In the genomic region with DNA sequence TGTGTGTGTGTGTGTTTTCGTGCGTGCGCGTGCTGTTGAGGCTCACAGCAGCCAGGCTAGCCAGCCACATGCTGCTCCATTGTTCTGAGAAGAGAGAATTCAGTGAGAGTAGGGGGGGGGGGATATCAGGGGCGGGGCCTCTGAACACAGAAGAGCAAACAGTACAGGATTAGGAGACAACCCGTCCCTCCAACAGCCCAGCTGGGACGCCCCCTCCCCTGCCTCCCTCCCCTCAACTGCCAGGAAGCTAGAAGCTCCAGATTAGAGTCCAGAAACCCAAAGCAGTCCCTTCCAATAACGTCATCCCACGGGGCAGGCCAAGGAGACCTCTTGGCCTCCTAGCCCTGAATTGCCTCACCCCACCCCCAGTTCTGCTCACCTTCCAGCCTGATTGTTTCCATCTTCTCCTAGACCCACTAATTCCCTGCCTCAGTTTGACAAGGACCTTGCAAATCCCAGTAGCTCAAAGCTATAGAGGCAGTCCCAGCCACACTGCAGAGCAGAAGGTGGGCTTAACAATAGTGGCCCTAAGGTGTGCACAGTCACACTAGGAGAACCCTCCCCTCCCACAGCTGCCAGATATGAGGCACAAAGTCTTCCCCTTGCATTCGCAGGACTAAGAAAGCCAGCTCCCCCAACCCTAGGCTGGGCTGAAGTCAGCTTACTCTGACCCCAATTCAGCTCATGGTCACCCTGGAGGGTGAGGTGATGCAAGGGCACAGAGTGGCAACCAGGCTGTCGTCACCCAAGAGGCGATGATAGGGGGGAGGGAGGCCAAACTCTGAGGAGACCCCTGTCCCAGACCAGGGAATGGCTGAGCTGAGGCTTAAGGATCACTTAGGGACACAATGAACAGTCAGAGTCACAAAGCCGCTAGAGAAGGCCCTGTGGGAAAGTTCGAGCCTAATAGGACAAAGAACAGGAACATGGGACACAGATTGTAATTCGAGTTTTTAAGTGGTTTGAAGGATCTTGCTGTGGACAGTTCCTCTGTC, we compare ENCODE assay signal across 9 mouse cellular contexts. TPM values are rescaled to one million over a fixed set of nuclear protein-coding genes. Genes with fewer than 3 reads are reported as not detected.
A peak's percentile ranks its signal among the peaks of the same experiment; 100 is the strongest.
DNase-seq lines count a peak whose midpoint lies in the region; ATAC-seq and TF ChIP-seq lines count a peak whose summit lies in the region.
"Had no signal": no experiment of that assay in that cellular context is flagged by ENCODE, and none has a peak within 500 bp of the region (broad histone marks: within the 10 kb centered on the region; RNA-seq: fewer than 3 reads in every experiment).

No protein-coding gene starts in this region.

- H3K4me3 ChIP-seq in ES-Bruce4 (ENCODE audit: low read depth, low read length), result peak overlapping the region; percentile 1; the same call in 1 of the 2 replicates
- H3K4me3 ChIP-seq in forebrain, embryonic 14.5 days (ENCODE audit: low read depth, low read length), result peak overlapping the region; percentile 62
- peak overlapping the region; percentile 72 to 80 for H3K4me3 ChIP-seq in liver, embryonic 14.5 days (ENCODE audit: insufficient read depth in 1 of 2, low read depth in 2 of 2, low read length in 2 of 2)
- peak overlapping the region; percentile 66 for H3K4me3 ChIP-seq in stomach, postnatal 0 days (ENCODE audit: low read depth, low read length)

- 0 out of 2 replicates have a peak overlapping the region, but pooled peaks have one; percentile 58 for H3K9ac ChIP-seq in ES-Bruce4 (ENCODE audit: low read depth, poor library complexity, severe bottlenecking)
- peak overlapping the region; percentile 74 for H3K9ac ChIP-seq in forebrain, embryonic 14.5 days (ENCODE audit: low read length)
- peak overlapping the region; percentile 85 for H3K9ac ChIP-seq in liver, embryonic 14.5 days (replicated peaks)
- H3K9ac ChIP-seq in stomach, postnatal 0 days (ENCODE audit: low read length), result peak overlapping the region; percentile 68; the same call in 1 of the 2 replicates

- H3K27me3 ChIP-seq in ES-Bruce4 (ENCODE audit: control insufficient read depth, insufficient read depth, low read length, poor library complexity, severe bottlenecking), result no peaks in the 10 kb centered on the region
- 0 out of 2 replicates have a peak, but pooled peaks cover 4% of the 10 kb centered on the region for H3K27me3 ChIP-seq in forebrain, embryonic 14.5 days (replicated peaks; ENCODE audit: control insufficient read depth, insufficient read depth, low read length)
- no peaks in the 10 kb centered on the region for H3K27me3 ChIP-seq in liver, embryonic 14.5 days (ENCODE audit: control insufficient read depth, insufficient read depth, low read length)
- H3K27me3 ChIP-seq in stomach, postnatal 0 days (ENCODE audit: control insufficient read depth, insufficient read depth, low read length), result no peaks in the 10 kb centered on the region

- peak; percentile 30 for ATAC-seq in forebrain, embryonic 14.5 days
- ATAC-seq in liver, embryonic 14.5 days (ENCODE audit: insufficient read depth), result no peak
- ATAC-seq in stomach, postnatal 0 days (ENCODE audit: low FRiP score, low TSS enrichment), result no peak

- DNase-seq in adrenal gland, postnatal 10 days, result peak; percentile 45
- no peak for DNase-seq in adrenal gland, postnatal 25 days
- DNase-seq in forebrain, embryonic 14.5 days (ENCODE audit: low spot score), result peak; percentile 75
- no peak for DNase-seq in liver, embryonic 14.5 days (ENCODE audit: low read depth in 3 of 3, low spot score in 3 of 3)
- no peak for DNase-seq in stomach, postnatal 0 days (ENCODE audit: low spot score)
- DNase-seq in c-Kit-positive CD71-positive TER-119-positive erythroid progenitor cells, embryonic 14.5 days (ENCODE audit: low spot score), result no peak
- no peak for DNase-seq in right cerebral cortex, postnatal 10 days (ENCODE audit: low spot score in 2 of 2)

- TF ChIP-seq EP300 in ES-Bruce4 (IDR thresholded peaks at IDR 0.05; ENCODE audit: insufficient read depth, low read depth, low read length), result no peak
- TF ChIP-seq EP300 in liver, embryonic 14.5 days (IDR thresholded peaks at IDR 0.05; ENCODE audit: low read depth), result no peak
- TF ChIP-seq EP300 in stomach, postnatal 0 days (optimal IDR thresholded peaks at IDR 0.05), result no peak

- no peaks in the 10 kb centered on the region for H3K9me3 ChIP-seq in ES-Bruce4 (replicated peaks; ENCODE audit: control insufficient read depth, insufficient read depth, low read length, poor library complexity, severe bottlenecking)
- no peaks in the 10 kb centered on the region for H3K9me3 ChIP-seq in forebrain, embryonic 14.5 days (replicated peaks; ENCODE audit: control insufficient read depth, low read length)
- no peaks in the 10 kb centered on the region for H3K9me3 ChIP-seq in liver, embryonic 14.5 days (ENCODE audit: control insufficient read depth, low read length)
- H3K9me3 ChIP-seq in stomach, postnatal 0 days (ENCODE audit: control insufficient read depth, low read length), result no peaks in the 10 kb centered on the region

- H3K4me2 ChIP-seq in forebrain, embryonic 14.5 days (ENCODE audit: low read length), result peak overlapping the region; percentile 77
- H3K4me2 ChIP-seq in liver, embryonic 14.5 days (ENCODE audit: low read depth), result peak overlapping the region; percentile 95
- peak overlapping the region; percentile 82 for H3K4me2 ChIP-seq in stomach, postnatal 0 days (replicated peaks; ENCODE audit: low read depth)

- no peak for TF ChIP-seq CTCF in ES-Bruce4 (IDR thresholded peaks at IDR 0.05; ENCODE audit: low read depth, low read length)
- TF ChIP-seq CTCF in liver, embryonic 14.5 days (IDR thresholded peaks at IDR 0.05; ENCODE audit: low read depth), result no peak
- no peak for TF ChIP-seq CTCF in stomach, postnatal 0 days (IDR thresholded peaks at IDR 0.05; ENCODE audit: low read depth)

- H3K27ac ChIP-seq in ES-Bruce4 (ENCODE audit: insufficient read depth, low read length), result no peak overlapping the region
- peak overlapping the region; percentile 75 for H3K27ac ChIP-seq in forebrain, embryonic 14.5 days (ENCODE audit: low read depth, low read length)
- peak overlapping the region; percentile 84; the same call in 1 of the 2 replicates for H3K27ac ChIP-seq in liver, embryonic 14.5 days
- peak overlapping the region; percentile 90 for H3K27ac ChIP-seq in stomach, postnatal 0 days (replicated peaks)

- no peaks in the 10 kb centered on the region for H3K36me3 ChIP-seq in ES-Bruce4 (ENCODE audit: control insufficient read depth, insufficient read depth, low read length, poor library complexity, severe bottlenecking)
- no peaks in the 10 kb centered on the region for H3K36me3 ChIP-seq in forebrain, embryonic 14.5 days (ENCODE audit: control insufficient read depth, insufficient read depth, low read length)
- H3K36me3 ChIP-seq in liver, embryonic 14.5 days (replicated peaks; ENCODE audit: control insufficient read depth, insufficient read depth, low read depth), result peaks cover 7% of the 10 kb centered on the region
- H3K36me3 ChIP-seq in stomach, postnatal 0 days (ENCODE audit: control insufficient read depth, insufficient read depth, low read length), result no peaks in the 10 kb centered on the region

- WGBS in forebrain, embryonic 14.5 days, result 5% methylated on average over 15 of the region's 15 CpGs
- WGBS in liver, embryonic 14.5 days (ENCODE audit: insufficient replicate concordance), result 30% methylated on average over 15 of the region's 15 CpGs
- WGBS in stomach, postnatal 0 days, result 13% methylated on average over 14 of the region's 15 CpGs

- H3K4me1 ChIP-seq in ES-Bruce4 (ENCODE audit: control insufficient read depth, insufficient read depth, low read length), result peaks cover 15% of the 10 kb centered on the region
- peaks cover 22% of the 10 kb centered on the region; the same call in 1 of the 2 replicates for H3K4me1 ChIP-seq in forebrain, embryonic 14.5 days (ENCODE audit: control insufficient read depth, insufficient read depth, low read length)
- H3K4me1 ChIP-seq in liver, embryonic 14.5 days (replicated peaks; ENCODE audit: control insufficient read depth in 2 of 2, insufficient read depth in 2 of 2, low read length in 1 of 2), result peaks cover 45 to 64% of the 10 kb centered on the region in 2 experiments
- peaks cover 20% of the 10 kb centered on the region for H3K4me1 ChIP-seq in stomach, postnatal 0 days (replicated peaks; ENCODE audit: control insufficient read depth, insufficient read depth)

- TF ChIP-seq POLR2A in ES-Bruce4 (IDR thresholded peaks at IDR 0.05; ENCODE audit: insufficient read depth, low read length), result no peak

RNA-seq across cellular contexts. Expression of a gene that starts 1.6 kb away (rescaled TPM):
- total RNA-seq in adrenal gland, postnatal 10 days (2021), result 10 to 100 TPM; 76.8 to 85.6 TPM
- 91.2 and 94.1 TPM in 2 replicates for total RNA-seq in adrenal gland, postnatal 25 days (2021)
- 63.1 and 65.8 TPM in 2 replicates for polyA plus RNA-seq in ES-Bruce4 (2011; ENCODE audit: insufficient read depth, insufficient read length, low read depth, missing spikeins)
- 84.0 and 95.0 TPM in 2 replicates for polyA plus RNA-seq in forebrain, embryonic 14.5 days (2014; fragmentation: Nextera tagmentation; extraction: Ambion mirVana)
- 31.2 and 38.7 TPM in 2 replicates for polyA plus RNA-seq in liver, embryonic 14.5 days (2012; rRNA removed)
- 30.8 and 31.3 TPM in 2 replicates for polyA plus RNA-seq in liver, embryonic 14.5 days (2014; fragmentation: Nextera tagmentation; extraction: Ambion mirVana)
- polyA plus RNA-seq in stomach, postnatal 0 days (2015; fragmentation: Nextera tagmentation; extraction: Ambion mirVana), result 53.1 and 53.8 TPM in 2 replicates

RNA-seq across cellular contexts. Expression of a gene that starts 10.2 kb away (rescaled TPM):
- not detected for total RNA-seq in adrenal gland, postnatal 10 days (2021)
- not detected in 2 replicates for total RNA-seq in adrenal gland, postnatal 25 days (2021)
- polyA plus RNA-seq in ES-Bruce4 (2011; ENCODE audit: insufficient read depth, insufficient read length, low read depth, missing spikeins), result not detected in 2 replicates
- not detected in 2 replicates for polyA plus RNA-seq in forebrain, embryonic 14.5 days (2014; fragmentation: Nextera tagmentation; extraction: Ambion mirVana)
- polyA plus RNA-seq in liver, embryonic 14.5 days (2012; rRNA removed), result 0.07 TPM in 1 of 2 replicates, not detected in the other
- polyA plus RNA-seq in liver, embryonic 14.5 days (2014; fragmentation: Nextera tagmentation; extraction: Ambion mirVana), result not detected in 2 replicates
- polyA plus RNA-seq in stomach, postnatal 0 days (2015; fragmentation: Nextera tagmentation; extraction: Ambion mirVana), result not detected in 2 replicates
- total RNA-seq: hematopoietic stem cell, adult 5-6 weeks had no signal

RNA-seq across cellular contexts. Expression of a gene that starts 32.8 kb away (rescaled TPM):
- 10 to 100 TPM; 19.0 to 22.4 TPM for total RNA-seq in adrenal gland, postnatal 10 days (2021)
- total RNA-seq in adrenal gland, postnatal 25 days (2021), result 22.7 and 23.9 TPM in 2 replicates
- 17.1 and 17.5 TPM in 2 replicates for polyA plus RNA-seq in ES-Bruce4 (2011; ENCODE audit: insufficient read depth, insufficient read length, low read depth, missing spikeins)
- polyA plus RNA-seq in forebrain, embryonic 14.5 days (2014; fragmentation: Nextera tagmentation; extraction: Ambion mirVana), result 14.8 TPM in 2 replicates
- polyA plus RNA-seq in liver, embryonic 14.5 days (2012; rRNA removed), result 6.2 and 7.9 TPM in 2 replicates
- polyA plus RNA-seq in liver, embryonic 14.5 days (2014; fragmentation: Nextera tagmentation; extraction: Ambion mirVana), result 6.3 and 6.5 TPM in 2 replicates
- polyA plus RNA-seq in stomach, postnatal 0 days (2015; fragmentation: Nextera tagmentation; extraction: Ambion mirVana), result 11.1 and 11.8 TPM in 2 replicates

RNA-seq across cellular contexts. Expression of a gene that starts 32.9 kb away (rescaled TPM):
- 10 to 100 TPM; 56.9 to 74.1 TPM for total RNA-seq in adrenal gland, postnatal 10 days (2021)
- 64.6 and 66.8 TPM in 2 replicates for total RNA-seq in adrenal gland, postnatal 25 days (2021)
- polyA plus RNA-seq in ES-Bruce4 (2011; ENCODE audit: insufficient read depth, insufficient read length, low read depth, missing spikeins), result 20.9 and 25.2 TPM in 2 replicates
- 34.7 and 36.3 TPM in 2 replicates for polyA plus RNA-seq in forebrain, embryonic 14.5 days (2014; fragmentation: Nextera tagmentation; extraction: Ambion mirVana)
- polyA plus RNA-seq in liver, embryonic 14.5 days (2012; rRNA removed), result 22.1 and 23.0 TPM in 2 replicates
- 25.4 and 25.5 TPM in 2 replicates for polyA plus RNA-seq in liver, embryonic 14.5 days (2014; fragmentation: Nextera tagmentation; extraction: Ambion mirVana)
- 74.2 and 74.9 TPM in 2 replicates for polyA plus RNA-seq in stomach, postnatal 0 days (2015; fragmentation: Nextera tagmentation; extraction: Ambion mirVana)

Comparison
In these comparisons a context has a peak if more than half of its experiments do, and no peak if none do; other contexts are left out.
1. DNase-seq: peak in adrenal gland, postnatal 10 days (single experiment) and forebrain, embryonic 14.5 days (single experiment); none in adrenal gland, postnatal 25 days (single experiment), liver, embryonic 14.5 days (0 of 3), stomach, postnatal 0 days (single experiment), c-Kit-positive CD71-positive TER-119-positive erythroid progenitor cells, embryonic 14.5 days (single experiment) and right cerebral cortex, postnatal 10 days (0 of 2).
2. H3K4me3 ChIP-seq: peak in every context shown above with its lines; median percentile 76 in liver, embryonic 14.5 days; 66 in stomach, postnatal 0 days; 62 in forebrain, embryonic 14.5 days; 1 in ES-Bruce4.
3. Peak in every context shown above with its lines, with median percentiles within 50 percentile points of each other: H3K9ac ChIP-seq and H3K4me2 ChIP-seq.